Mouse (Mus musculus) midbrain, embryonic 14.5 days (tissue): ENCODE results near the gene Bfsp2. TPM values are rescaled to one million over a fixed set of nuclear protein-coding genes. Genes with fewer than 3 reads are reported as not detected.
A peak's percentile ranks its signal among the peaks of the same experiment; 100 is the strongest.

Experiments used
- ATAC-seq: fragments of 200-750 bp; cut with Nextera tagmentation; 2 replicates; pipeline ENCODE4 v1.8.0; 2017; ENCODE audit warnings: moderate number of reproducible peaks, moderate library complexity; ENCODE audit not compliant: low FRiP score, low TSS enrichment
- DNase-seq: peaks from one replicate; pipeline ENCODE4 v3.0.0-alpha.2; 2015
- H3K27ac ChIP-seq: fragments of 300-500 bp; sonication (generic); replicated peaks from 2 replicates; pipeline ENCODE4 v1.5.1; 2014; ENCODE audit warnings: mild to moderate bottlenecking, low read depth, low read length, moderate library complexity
- H3K27me3 ChIP-seq: fragments of 300-500 bp; sonication (generic); 2 replicates; pipeline ENCODE4 v1.6.1; 2014; ENCODE audit warnings: low read length, control low read depth, mixed read lengths; ENCODE audit not compliant: control insufficient read depth, insufficient read depth
- H3K36me3 ChIP-seq: fragments of 300-500 bp; sonication (generic); 2 replicates; pipeline ENCODE4 v1.6.1; 2014; ENCODE audit warnings: low read length, control low read depth; ENCODE audit not compliant: control insufficient read depth, insufficient read depth
- H3K4me1 ChIP-seq: fragments of 300-500 bp; sonication (generic); 2 replicates; pipeline ENCODE4 v1.6.1; 2014; ENCODE audit warnings: mild to moderate bottlenecking, antibody characterized with exemption, low read length, control low read depth; ENCODE audit not compliant: control insufficient read depth, insufficient read depth
- H3K4me2 ChIP-seq: fragments of 300-500 bp; sonication (generic); 2 replicates; pipeline ENCODE4 v1.6.1; 2014; ENCODE audit warnings: mild to moderate bottlenecking, low read length, moderate library complexity
- H3K4me3 ChIP-seq: fragments of 300-500 bp; sonication (generic); replicated peaks from 2 replicates; pipeline ENCODE4 v1.5.1; 2014; ENCODE audit warnings: low read depth, low read length
- H3K9ac ChIP-seq: fragments of 300-500 bp; sonication (generic); replicated peaks from 2 replicates; pipeline ENCODE4 v1.6.1; 2014; ENCODE audit warnings: mild to moderate bottlenecking, low read length, moderate library complexity
- H3K9me3 ChIP-seq: fragments of 300-500 bp; sonication (generic); 2 replicates; pipeline ENCODE4 v1.6.1; 2016; ENCODE audit warnings: low read length, control low read depth, mixed read lengths; ENCODE audit not compliant: control insufficient read depth
- WGBS: fragments of 180-500 bp; shearing (Covaris S2); extraction: QIAGEN DNeasy Blood & Tissue Kit; methylation state at CpG from one replicate; pipeline ENCODE4 v1.1.7; 2014; 5-methylcytosine and 5-hydroxymethylcytosine counted together
- polyA plus RNA-seq: library from polyadenylated mRNA; unstranded; fragments of >200 nt; fragmentation: Nextera tagmentation; extraction: Ambion mirVana; gene quantifications from 2 replicates; pipeline ENCODE4 v1.2.1, GENCODE M21; 2014

The Bfsp2 gene
- polyA plus RNA-seq, 1 experiment from 2014 or later = 2.7 TPM

- Histone ChIP-seq H3K9me3 (no peaks in the 10 kb centered on the region), H3K27ac (no peak overlapping the region), H3K36me3 (no peaks in the 10 kb centered on the region), H3K4me3 (no peak overlapping the region), H3K4me2 (no peak overlapping the region), H3K27me3 (no peaks in the 10 kb centered on the region), H3K9ac (no peak overlapping the region), H3K4me1 (no peaks in the 10 kb centered on the region)
- 75% methylated on average over 6 of the region's 6 CpGs for WGBS
- no peak for DNase-seq
- no peak for ATAC-seq
These were observed 30.6 kb downstream of the Bfsp2 start for GRCm38 (mm10) chr9:103449651-103450050.

GRCm38 (mm10) chr9:103449092-103449491 is 31.1 kb downstream of the Bfsp2 start:
- H3K4me2 ChIP-seq = no peak overlapping the region
- no peak overlapping the region for H3K9ac ChIP-seq
- WGBS = 85% methylated on average over 7 of the region's 7 CpGs
- no peaks in the 10 kb centered on the region for H3K27me3 ChIP-seq
- H3K27ac ChIP-seq = no peak overlapping the region
- ATAC-seq = no peak
- no peak for DNase-seq
- H3K4me1 ChIP-seq = peaks cover under 1% of the 10 kb centered on the region; the same call in 1 of the 2 replicates
- H3K36me3 ChIP-seq = no peaks in the 10 kb centered on the region
- no peak overlapping the region for H3K4me3 ChIP-seq
- no peaks in the 10 kb centered on the region for H3K9me3 ChIP-seq

- ATAC-seq = no peak
- H3K4me2 ChIP-seq = no peak overlapping the region
- H3K27me3 ChIP-seq = no peaks in the 10 kb centered on the region
- H3K9me3 ChIP-seq = no peaks in the 10 kb centered on the region
- H3K9ac ChIP-seq = no peak overlapping the region
- WGBS = 92% methylated on average over 5 of the region's 5 CpGs
- 0 out of 2 replicates have a peak overlapping the region, but pooled peaks have one; percentile 0 for H3K27ac ChIP-seq
- H3K4me1 ChIP-seq = peaks cover 14% of the 10 kb centered on the region
- no peaks in the 10 kb centered on the region for H3K36me3 ChIP-seq
- no peak overlapping the region for H3K4me3 ChIP-seq
- no peak for DNase-seq
These were observed 35.6 kb downstream of the Bfsp2 start for GRCm38 (mm10) chr9:103444656-103445055.

- DNase-seq = peak; percentile 61
- WGBS = 15% methylated on average over 7 of the region's 7 CpGs
- H3K27ac ChIP-seq = peak overlapping the region; percentile 82
- H3K4me1 ChIP-seq = peaks cover 14% of the 10 kb centered on the region
- H3K9ac ChIP-seq = no peak overlapping the region; the same call in 1 of the 2 replicates
- no peak overlapping the region for H3K4me3 ChIP-seq
- peak overlapping the region; percentile 33 for H3K4me2 ChIP-seq
- H3K27me3 ChIP-seq = no peaks in the 10 kb centered on the region
- no peak for ATAC-seq
- no peaks in the 10 kb centered on the region for H3K9me3 ChIP-seq
- no peaks in the 10 kb centered on the region for H3K36me3 ChIP-seq
These were observed 36.4 kb downstream of the Bfsp2 start for GRCm38 (mm10) chr9:103443824-103444185.

GRCm38 (mm10) chr9:103443121-103443823 is 36.9 kb downstream of the Bfsp2 start:
- H3K4me3 ChIP-seq = no peak overlapping the region
- peaks cover 14% of the 10 kb centered on the region for H3K4me1 ChIP-seq
- H3K27ac ChIP-seq = peak overlapping the region; percentile 82
- no peak overlapping the region; the same call in 1 of the 2 replicates for H3K9ac ChIP-seq
- peak; percentile 55; the same call in 1 of the 2 replicates for ATAC-seq
- H3K36me3 ChIP-seq = no peaks in the 10 kb centered on the region
- 11% methylated on average over 13 of the region's 13 CpGs for WGBS
- no peaks in the 10 kb centered on the region for H3K27me3 ChIP-seq
- peak; percentile 81 for DNase-seq
- H3K9me3 ChIP-seq = no peaks in the 10 kb centered on the region
- H3K4me2 ChIP-seq = peak overlapping the region; percentile 33

- ATAC-seq (no peak), DNase-seq (no peak)
- no peaks in the 10 kb centered on the region for H3K36me3 ChIP-seq
- no peak overlapping the region for H3K9ac ChIP-seq
- H3K4me2 ChIP-seq = no peak overlapping the region
- no peak overlapping the region for H3K27ac ChIP-seq
- no peak overlapping the region for H3K4me3 ChIP-seq
- no peaks in the 10 kb centered on the region for H3K27me3 ChIP-seq
- H3K9me3 ChIP-seq = no peaks in the 10 kb centered on the region
- 50% methylated on average over 3 of the region's 3 CpGs for WGBS
- H3K4me1 ChIP-seq = peaks cover 14% of the 10 kb centered on the region
These were observed 39.6 kb downstream of the Bfsp2 start for GRCm38 (mm10) chr9:103440597-103440996.

GRCm38 (mm10) chr9:103437104-103437503 is 43.1 kb downstream of the Bfsp2 start:
- DNase-seq = no peak
- Histone ChIP-seq H3K36me3 (no peaks in the 10 kb centered on the region), H3K4me1 (0 out of 2 replicates have a peak, but pooled peaks cover 4% of the 10 kb centered on the region), H3K27me3 (no peaks in the 10 kb centered on the region), H3K9me3 (no peaks in the 10 kb centered on the region), H3K27ac (no peak overlapping the region), H3K9ac (no peak overlapping the region), H3K4me3 (no peak overlapping the region), H3K4me2 (no peak overlapping the region)
- 79% methylated on average over 5 of the region's 5 CpGs for whole genome bisulfite sequencing
- ATAC-seq = no peak

- Histone ChIP-seq H3K4me1 (peaks cover 5% of the 10 kb centered on the region; the same call in 1 of the 2 replicates), H3K9me3 (no peaks in the 10 kb centered on the region), H3K4me2 (no peak overlapping the region), H3K36me3 (no peaks in the 10 kb centered on the region), H3K27me3 (no peaks in the 10 kb centered on the region), H3K9ac (no peak overlapping the region), H3K27ac (no peak overlapping the region), H3K4me3 (no peak overlapping the region)
- DNase-seq (no peak), ATAC-seq (no peak)
- WGBS = 60% methylated on average over 4 of the region's 4 CpGs
These were observed 46.1 kb downstream of the Bfsp2 start for GRCm38 (mm10) chr9:103434116-103434515.

- H3K4me2 ChIP-seq = no peak overlapping the region
- peak; percentile 37 for DNase-seq
- H3K9ac ChIP-seq = no peak overlapping the region
- H3K4me1 ChIP-seq = peaks cover 5% of the 10 kb centered on the region; the same call in 1 of the 2 replicates
- WGBS = 68% methylated on average over 13 of the region's 13 CpGs
- no peak for ATAC-seq
- no peaks in the 10 kb centered on the region for H3K27me3 ChIP-seq
- no peaks in the 10 kb centered on the region for H3K36me3 ChIP-seq
- H3K9me3 ChIP-seq = no peaks in the 10 kb centered on the region
- no peak overlapping the region for H3K27ac ChIP-seq
- no peak overlapping the region for H3K4me3 ChIP-seq
These were observed 48.0 kb downstream of the Bfsp2 start for GRCm38 (mm10) chr9:103432122-103432778.
